Mouse (Mus musculus): ENCODE data around the gene Rgs7. TPM values are rescaled to one million over a fixed set of nuclear protein-coding genes. Genes with fewer than 3 reads are reported as not detected.

Rgs7 gene
- polyA plus RNA-seq, 1 experiment = 2.1 TPM

GRCm38 (mm10) chr1:175178733-175179132 is 313.6 kb downstream of the Rgs7 start:
- DNase-seq (ENCODE audit: low read depth) = no peak

GRCm38 (mm10) chr1:175174918-175175675 is 317.2 kb downstream of the Rgs7 start:
- DNase-seq (ENCODE audit: low read depth) = no peak

- DNase-seq (ENCODE audit: low read depth) = no peak
These were observed 336.8 kb downstream of the Rgs7 start for GRCm38 (mm10) chr1:175155469-175155868.

GRCm38 (mm10) chr1:175143051-175143450 is 349.2 kb downstream of the Rgs7 start:
- DNase-seq (ENCODE audit: low read depth) = no peak

GRCm38 (mm10) chr1:175128525-175128924 is 363.8 kb downstream of the Rgs7 start:
- DNase-seq (ENCODE audit: low read depth) = no peak

GRCm38 (mm10) chr1:175124416-175124815 is 367.9 kb downstream of the Rgs7 start:
- no peak for DNase-seq (ENCODE audit: low read depth)

GRCm38 (mm10) chr1:175118904-175119555 is 373.3 kb downstream of the Rgs7 start:
- no peak for DNase-seq (ENCODE audit: low read depth)

- DNase-seq (ENCODE audit: low read depth) = no peak
These were observed 383.9 kb downstream of the Rgs7 start for GRCm38 (mm10) chr1:175108270-175108860.

- DNase-seq (ENCODE audit: low read depth) = no peak
These were observed 386.0 kb downstream of the Rgs7 start for GRCm38 (mm10) chr1:175106315-175106714.

GRCm38 (mm10) chr1:175105426-175105825 is 386.9 kb downstream of the Rgs7 start:
- DNase-seq (ENCODE audit: low read depth) = no peak

GRCm38 (mm10) chr1:175097014-175097413 is 395.3 kb downstream of the Rgs7 start:
- DNase-seq (ENCODE audit: low read depth) = no peak

- no peak for DNase-seq (ENCODE audit: low read depth)
These were observed 410.2 kb downstream of the Rgs7 start for GRCm38 (mm10) chr1:175082104-175082503.

GRCm38 (mm10) chr1:175079819-175080608 is 412.3 kb downstream of the Rgs7 start:
- no peak for DNase-seq (ENCODE audit: low read depth)

- no peak for DNase-seq (ENCODE audit: low read depth)
These were observed 418.6 kb downstream of the Rgs7 start for GRCm38 (mm10) chr1:175073500-175074232.

- no peak for DNase-seq (ENCODE audit: low read depth)
These were observed 422.5 kb downstream of the Rgs7 start for GRCm38 (mm10) chr1:175069758-175070290.

GRCm38 (mm10) chr1:175049121-175049520 is 443.2 kb downstream of the Rgs7 start:
- no peak for DNase-seq (ENCODE audit: low read depth)

- no peak for DNase-seq (ENCODE audit: low read depth)
These were observed 451.0 kb downstream of the Rgs7 start for GRCm38 (mm10) chr1:175041167-175041817.

GRCm38 (mm10) chr1:175040038-175040437 is 452.3 kb downstream of the Rgs7 start:
- no peak for DNase-seq (ENCODE audit: low read depth)

- DNase-seq (ENCODE audit: low read depth) = no peak
These were observed 452.7 kb downstream of the Rgs7 start for GRCm38 (mm10) chr1:175039567-175039966.

GRCm38 (mm10) chr1:175035461-175035860 is 456.8 kb downstream of the Rgs7 start:
- DNase-seq (ENCODE audit: low read depth) = no peak

- no peak for DNase-seq (ENCODE audit: low read depth)
These were observed 460.3 kb downstream of the Rgs7 start for GRCm38 (mm10) chr1:175032015-175032414.
